Mouse (Mus musculus): ENCODE data around the gene Tnfsf15. TPM values are rescaled to one million over a fixed set of nuclear protein-coding genes. Genes with fewer than 3 reads are reported as not detected.
A peak's percentile ranks its signal among the peaks of the same experiment; 100 is the strongest.

Tnfsf15 gene
- 0.29 TPM for polyA plus RNA-seq (2012; fragmentation: generic; extraction: Trizol)

DNA sequence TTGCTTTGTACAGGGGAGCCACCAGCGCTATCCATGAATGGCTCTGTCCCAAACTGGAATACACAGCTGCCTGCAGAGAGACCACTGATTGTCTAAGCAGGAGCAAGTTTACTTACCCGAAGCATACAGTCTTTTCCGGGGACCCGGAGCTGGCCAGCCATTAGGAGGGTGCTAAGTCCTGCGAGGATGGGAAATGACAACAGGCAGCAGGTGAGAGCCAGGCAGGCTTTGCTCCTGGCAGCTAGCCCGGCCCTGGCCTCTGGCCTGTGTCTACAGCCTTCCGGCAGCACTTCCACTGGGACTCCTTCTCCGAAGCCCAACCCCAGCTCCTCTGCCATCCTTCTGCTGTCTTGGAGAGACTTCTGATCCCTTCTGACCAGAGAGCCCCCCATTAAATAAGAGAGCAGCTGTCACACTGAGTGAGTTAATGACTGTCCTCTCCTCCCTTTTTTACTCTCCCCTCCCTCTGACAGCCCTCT lies at the start of gene Tnfsf15:
TSS of gene Tnfsf15 (minus strand) at position 421 of the 479 bp plus-strand sequence.
- peak within 1 kb of the TSS; percentile 46 for H3K4me2 ChIP-seq (ENCODE audit: low read depth)
- peak; percentile 5 to 77 (median 66) for TF ChIP-seq MYOG (IDR thresholded peaks at IDR 0.05; ENCODE audit: control insufficient read depth in 1 of 3, insufficient read depth in 1 of 3, insufficient read length in 2 of 3, low read depth in 2 of 3)
- TF ChIP-seq MAX (IDR thresholded peaks at IDR 0.05; ENCODE audit: low read depth): no peak
- no peak for TF ChIP-seq CEBPB (IDR thresholded peaks at IDR 0.05; ENCODE audit: insufficient read depth, poor library complexity, severe bottlenecking)
- TF ChIP-seq E2F4 (IDR thresholded peaks at IDR 0.05; ENCODE audit: insufficient read depth): no peak
- TF ChIP-seq REST (IDR thresholded peaks at IDR 0.05; ENCODE audit: insufficient read depth, insufficient read length): no peak
- no peak for TF ChIP-seq POLR2AphosphoS2 (IDR thresholded peaks at IDR 0.05; ENCODE audit: insufficient read length, low read depth)
- TF ChIP-seq POLR2A (IDR thresholded peaks at IDR 0.05; ENCODE audit: insufficient read length, low read depth): no peak
- no peak for TF ChIP-seq USF1 (IDR thresholded peaks at IDR 0.05; ENCODE audit: low read depth)
- no peak for TF ChIP-seq TCF3 (IDR thresholded peaks at IDR 0.05; ENCODE audit: insufficient read length, low read depth)
- TF ChIP-seq TCF12 (IDR thresholded peaks at IDR 0.05; ENCODE audit: insufficient read depth, poor library complexity, severe bottlenecking): peak; percentile 49
- TF ChIP-seq MYOD1 (IDR thresholded peaks at IDR 0.05; ENCODE audit: control insufficient read depth in 1 of 3, insufficient read length in 2 of 3, low read depth in 2 of 3): peak; percentile 72 to 96 (median 94)
- no peak for TF ChIP-seq SRF (IDR thresholded peaks at IDR 0.05; ENCODE audit: control insufficient read depth, insufficient read length, low read depth)
- no peaks in the 10 kb centered on the region for H3K36me3 ChIP-seq (ENCODE audit: control insufficient read depth, insufficient read depth)
- no peaks in the 10 kb centered on the region for H3K27me3 ChIP-seq (ENCODE audit: control insufficient read depth, insufficient read depth, insufficient read length)
- H3K4me3 ChIP-seq: no peak within 1 kb of the TSS
- no peaks in the 10 kb centered on the region for H3K79me2 ChIP-seq (ENCODE audit: control insufficient read depth, insufficient read depth)
- H3ac ChIP-seq (ENCODE audit: control insufficient read depth, insufficient read length): no peak within 1 kb of the TSS

- Histone ChIP-seq H3K79me2 (ENCODE audit: control insufficient read depth, insufficient read depth) (no peaks in the 10 kb centered on the region), H3K4me3 (no peak overlapping the region), H3K4me2 (ENCODE audit: low read depth) (no peak overlapping the region), H3K27me3 (ENCODE audit: control insufficient read depth, insufficient read depth, insufficient read length) (no peaks in the 10 kb centered on the region), H3ac (ENCODE audit: control insufficient read depth, insufficient read length) (no peak overlapping the region), H3K36me3 (ENCODE audit: control insufficient read depth, insufficient read depth) (no peaks in the 10 kb centered on the region)
- TF ChIP-seq USF1 (IDR thresholded peaks at IDR 0.05; ENCODE audit: low read depth) (no peak), MYOD1 (IDR thresholded peaks at IDR 0.05; ENCODE audit: control insufficient read depth in 1 of 3, insufficient read length in 2 of 3, low read depth in 2 of 3) (no peak), SRF (IDR thresholded peaks at IDR 0.05; ENCODE audit: control insufficient read depth, insufficient read length, low read depth) (no peak), CEBPB (IDR thresholded peaks at IDR 0.05; ENCODE audit: insufficient read depth, poor library complexity, severe bottlenecking) (no peak), MAX (IDR thresholded peaks at IDR 0.05; ENCODE audit: low read depth) (no peak), TCF3 (IDR thresholded peaks at IDR 0.05; ENCODE audit: insufficient read length, low read depth) (no peak), POLR2A (IDR thresholded peaks at IDR 0.05; ENCODE audit: insufficient read length, low read depth) (no peak), MYOG (IDR thresholded peaks at IDR 0.05; ENCODE audit: control insufficient read depth in 1 of 3, insufficient read depth in 1 of 3, insufficient read length in 2 of 3, low read depth in 2 of 3) (no peak), POLR2AphosphoS2 (IDR thresholded peaks at IDR 0.05; ENCODE audit: insufficient read length, low read depth) (no peak), TCF12 (IDR thresholded peaks at IDR 0.05; ENCODE audit: insufficient read depth, poor library complexity, severe bottlenecking) (no peak), E2F4 (IDR thresholded peaks at IDR 0.05; ENCODE audit: insufficient read depth) (no peak), REST (IDR thresholded peaks at IDR 0.05; ENCODE audit: insufficient read depth, insufficient read length) (no peak)
Observed at GRCm38 (mm10) chr4:63792328-63792727, 47.4 kb upstream of the Tnfsf15 start.

DNA sequence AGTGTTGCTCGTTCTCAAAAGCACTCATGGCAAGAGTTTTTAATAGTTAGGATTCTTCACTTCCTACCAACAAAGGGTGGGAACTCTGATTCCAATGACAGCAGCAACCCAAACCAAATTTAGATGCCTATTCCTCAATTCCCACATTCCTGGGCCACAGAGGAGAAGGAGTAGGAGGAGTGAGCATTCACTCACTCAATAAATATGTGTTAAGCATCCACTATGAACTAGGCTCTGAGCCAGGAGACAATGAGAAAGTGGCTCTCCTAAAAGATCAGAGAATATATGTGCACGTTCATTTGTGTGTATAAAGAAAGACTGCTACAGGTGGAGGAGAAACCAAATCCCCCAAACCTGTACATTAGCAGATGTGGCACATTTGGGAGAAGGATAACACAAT lies 40.6 kb upstream of the Tnfsf15 start:
- TF ChIP-seq SRF (IDR thresholded peaks at IDR 0.05; ENCODE audit: control insufficient read depth, insufficient read length, low read depth) (no peak), MYOG (IDR thresholded peaks at IDR 0.05; ENCODE audit: control insufficient read depth in 1 of 3, insufficient read depth in 1 of 3, insufficient read length in 2 of 3, low read depth in 2 of 3) (no peak), POLR2A (IDR thresholded peaks at IDR 0.05; ENCODE audit: insufficient read length, low read depth) (no peak), CEBPB (IDR thresholded peaks at IDR 0.05; ENCODE audit: insufficient read depth, poor library complexity, severe bottlenecking) (no peak), E2F4 (IDR thresholded peaks at IDR 0.05; ENCODE audit: insufficient read depth) (no peak), TCF12 (IDR thresholded peaks at IDR 0.05; ENCODE audit: insufficient read depth, poor library complexity, severe bottlenecking) (no peak), MYOD1 (IDR thresholded peaks at IDR 0.05; ENCODE audit: control insufficient read depth in 1 of 3, insufficient read length in 2 of 3, low read depth in 2 of 3) (no peak)
- no peaks in the 10 kb centered on the region for H3K79me2 ChIP-seq (ENCODE audit: control insufficient read depth, insufficient read depth)
- H3ac ChIP-seq (ENCODE audit: control insufficient read depth, insufficient read length): no peak overlapping the region
- H3K36me3 ChIP-seq (ENCODE audit: control insufficient read depth, insufficient read depth): no peaks in the 10 kb centered on the region
- H3K4me2 ChIP-seq (ENCODE audit: low read depth): peak overlapping the region; percentile 9
- no peaks in the 10 kb centered on the region for H3K27me3 ChIP-seq (ENCODE audit: control insufficient read depth, insufficient read depth, insufficient read length)
- no peak overlapping the region for H3K4me3 ChIP-seq

- H3K4me2 ChIP-seq (ENCODE audit: low read depth): no peak overlapping the region
Observed at GRCm38 (mm10) chr4:63783826-63784225, 38.9 kb upstream of the Tnfsf15 start.

More at GRCm38 (mm10) chr4:63783826-63784225, 38.9 kb upstream of the Tnfsf15 start:
- no peaks in the 10 kb centered on the region for H3K36me3 ChIP-seq (ENCODE audit: control insufficient read depth, insufficient read depth)
- no peaks in the 10 kb centered on the region for H3K27me3 ChIP-seq (ENCODE audit: control insufficient read depth, insufficient read depth, insufficient read length)
- no peak overlapping the region for H3K4me3 ChIP-seq
- no peak for TF ChIP-seq MYOG (IDR thresholded peaks at IDR 0.05; ENCODE audit: control insufficient read depth in 1 of 3, insufficient read depth in 1 of 3, insufficient read length in 2 of 3, low read depth in 2 of 3)
- TF ChIP-seq POLR2A (IDR thresholded peaks at IDR 0.05; ENCODE audit: insufficient read length, low read depth): no peak
- TF ChIP-seq MAX (IDR thresholded peaks at IDR 0.05; ENCODE audit: low read depth): no peak
- TF ChIP-seq MYOD1 (IDR thresholded peaks at IDR 0.05; ENCODE audit: control insufficient read depth in 1 of 3, insufficient read length in 2 of 3, low read depth in 2 of 3): no peak
- TF ChIP-seq E2F4 (IDR thresholded peaks at IDR 0.05; ENCODE audit: insufficient read depth): no peak
- TF ChIP-seq TCF12 (IDR thresholded peaks at IDR 0.05; ENCODE audit: insufficient read depth, poor library complexity, severe bottlenecking): no peak
- TF ChIP-seq REST (IDR thresholded peaks at IDR 0.05; ENCODE audit: insufficient read depth, insufficient read length): no peak
- TF ChIP-seq POLR2AphosphoS2 (IDR thresholded peaks at IDR 0.05; ENCODE audit: insufficient read length, low read depth): no peak
- TF ChIP-seq TCF3 (IDR thresholded peaks at IDR 0.05; ENCODE audit: insufficient read length, low read depth): no peak
- no peak for TF ChIP-seq CEBPB (IDR thresholded peaks at IDR 0.05; ENCODE audit: insufficient read depth, poor library complexity, severe bottlenecking)
- TF ChIP-seq SRF (IDR thresholded peaks at IDR 0.05; ENCODE audit: control insufficient read depth, insufficient read length, low read depth): no peak
- TF ChIP-seq USF1 (IDR thresholded peaks at IDR 0.05; ENCODE audit: low read depth): no peak
- H3K79me2 ChIP-seq (ENCODE audit: control insufficient read depth, insufficient read depth): no peaks in the 10 kb centered on the region
- no peak overlapping the region for H3ac ChIP-seq (ENCODE audit: control insufficient read depth, insufficient read length)

Measured in myocyte (in vitro differentiated cells).